Mouse (Mus musculus): ENCODE measurements around the gene Dmwd.

The Dmwd gene

DNA sequence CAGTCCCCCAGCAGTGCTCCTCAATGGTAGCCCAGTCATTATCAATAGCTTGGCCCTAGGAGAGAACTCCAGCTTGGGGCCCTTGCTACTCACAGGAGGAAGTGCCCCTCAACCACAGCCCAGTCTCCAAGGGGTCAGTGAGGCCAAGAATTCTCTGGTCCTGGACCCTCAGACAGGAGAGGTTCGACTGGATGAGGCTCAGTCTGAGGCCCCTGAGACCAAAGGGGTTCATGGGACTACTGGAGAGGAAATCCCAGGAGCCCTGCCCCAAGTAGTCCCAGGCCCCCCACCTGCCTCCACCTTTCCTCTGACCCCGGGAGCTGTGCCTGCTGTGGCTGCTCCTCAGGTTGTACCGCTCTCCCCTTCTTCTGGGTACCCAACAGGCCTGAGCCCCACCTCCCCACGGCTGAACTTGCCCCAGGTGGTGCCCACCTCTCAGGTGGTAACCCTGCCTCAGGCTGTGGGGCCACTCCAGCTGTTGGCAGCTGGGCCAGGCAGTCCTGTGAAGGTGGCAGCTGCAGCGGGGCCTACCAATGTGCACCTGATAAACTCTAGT, 20.5 kb downstream of the Dmwd start:
- no peak for DNase-seq

DNA sequence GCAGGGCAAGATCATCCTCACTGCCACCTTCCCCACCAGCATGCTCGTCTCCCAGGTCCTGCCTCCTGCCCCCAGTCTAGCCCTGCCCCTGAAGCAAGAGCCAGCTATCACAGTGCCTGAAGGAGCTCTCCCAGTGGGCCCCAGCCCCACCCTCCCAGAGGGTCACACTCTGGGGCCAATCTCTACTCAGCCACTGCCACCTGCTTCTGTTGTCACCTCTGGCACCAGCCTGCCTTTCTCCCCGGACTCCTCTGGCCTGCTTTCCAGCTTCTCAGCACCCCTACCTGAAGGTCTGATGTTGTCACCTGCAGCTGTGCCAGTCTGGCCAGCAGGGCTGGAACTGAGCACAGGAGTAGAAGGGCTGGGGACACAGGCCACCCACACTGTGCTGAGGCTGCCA, 21.2 kb downstream of the Dmwd start:
- no peak for DNase-seq

DNA sequence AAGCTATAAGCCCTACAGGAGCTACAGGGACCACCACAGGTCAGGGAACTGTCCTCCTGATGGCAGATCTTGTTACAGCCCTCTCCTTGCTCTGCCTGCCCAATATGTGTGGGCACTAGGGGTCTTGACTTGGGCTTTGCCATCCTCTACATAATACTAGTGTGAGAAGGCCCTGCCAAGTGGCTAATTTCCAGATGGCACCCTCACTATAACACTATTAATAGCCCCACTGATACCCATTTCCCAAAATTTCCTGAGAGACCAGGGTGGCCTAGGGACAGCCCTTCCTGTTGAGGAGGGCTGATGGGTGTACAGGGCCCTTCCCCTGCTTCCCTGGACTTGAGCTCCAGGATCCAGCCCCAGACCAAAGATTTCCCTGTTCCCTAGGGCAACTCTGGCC, 21.8 kb downstream of the Dmwd start:
- no peak for DNase-seq

DNA sequence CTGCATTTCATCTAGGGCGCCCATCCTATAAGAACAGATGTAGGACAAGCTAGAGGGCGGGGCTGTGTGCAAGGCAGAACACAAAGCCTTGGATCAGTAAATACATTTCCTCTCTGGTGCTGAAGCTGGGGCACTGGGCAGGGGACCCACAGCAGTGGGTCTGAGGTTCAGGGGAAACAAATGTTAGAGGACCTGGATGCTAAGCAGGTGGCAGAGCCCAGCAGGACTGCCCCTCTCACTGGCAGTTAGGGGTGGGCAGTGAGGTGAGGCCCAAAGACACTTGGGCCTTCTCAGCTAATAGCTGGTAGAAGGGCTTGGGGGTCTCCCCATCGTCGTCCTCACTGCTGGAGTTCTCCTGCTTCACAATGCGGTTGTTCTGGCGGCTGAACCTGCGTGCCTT, 22.8 kb downstream of the Dmwd start:
- no peak for DNase-seq

DNA sequence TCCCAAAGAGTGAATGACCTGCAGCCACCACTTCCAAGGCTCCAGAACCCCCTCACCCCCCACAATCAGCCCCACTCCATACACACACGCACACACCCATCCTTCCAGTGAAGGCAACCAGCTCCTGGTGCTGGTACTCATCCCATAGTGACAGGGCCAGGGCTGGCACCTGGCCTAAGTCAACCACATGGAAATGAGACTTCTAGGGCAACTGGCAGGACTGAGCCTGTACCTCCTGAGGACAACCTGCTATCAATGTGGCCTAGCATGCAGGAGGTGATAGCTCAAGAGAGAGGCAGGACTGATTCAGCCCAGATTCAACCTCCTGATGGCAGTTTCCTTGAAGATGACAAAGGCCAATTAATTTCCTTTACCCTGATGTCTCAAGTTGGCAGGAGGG, 24.3 kb downstream of the Dmwd start:
- no peak for DNase-seq

DNA sequence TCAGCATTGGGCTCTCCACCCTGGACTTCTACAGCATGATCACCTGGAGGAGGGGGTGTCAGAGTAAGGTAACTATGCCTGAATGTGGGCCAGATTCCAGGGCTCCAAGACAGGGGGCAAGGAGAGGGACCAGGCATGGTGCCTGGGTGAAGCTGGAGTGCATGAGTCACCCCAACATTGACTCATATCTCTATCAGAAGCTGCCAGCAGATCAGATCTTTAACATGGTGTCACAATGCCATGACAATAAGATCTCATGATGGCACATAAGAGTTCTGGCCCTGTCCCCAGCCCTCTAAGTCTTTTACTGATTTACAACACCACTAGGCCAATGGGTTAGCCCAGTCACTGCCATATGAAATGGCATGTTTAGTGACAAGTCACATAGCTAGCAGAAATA, 27.7 kb downstream of the Dmwd start:
- no peak for DNase-seq

DNA sequence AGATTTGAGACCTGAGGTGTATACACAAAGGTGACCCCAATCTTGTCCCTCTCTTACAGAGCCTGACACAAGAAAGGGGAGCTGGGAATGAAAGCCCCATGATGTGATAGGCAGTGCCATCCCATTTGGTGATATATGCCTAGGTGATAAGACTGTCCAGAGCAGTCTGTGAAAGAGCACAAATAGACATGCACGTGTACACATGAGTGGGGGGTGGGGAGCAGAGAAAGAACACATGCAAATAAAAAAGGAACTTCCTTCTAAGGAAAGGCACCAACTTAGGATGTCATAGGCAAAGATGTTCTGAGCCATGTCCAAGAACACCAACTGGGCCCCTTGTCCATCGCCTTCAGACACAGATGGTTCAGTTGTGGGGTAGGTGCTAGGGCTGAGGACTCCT, 28.5 kb downstream of the Dmwd start:
- no peak for DNase-seq

DNA sequence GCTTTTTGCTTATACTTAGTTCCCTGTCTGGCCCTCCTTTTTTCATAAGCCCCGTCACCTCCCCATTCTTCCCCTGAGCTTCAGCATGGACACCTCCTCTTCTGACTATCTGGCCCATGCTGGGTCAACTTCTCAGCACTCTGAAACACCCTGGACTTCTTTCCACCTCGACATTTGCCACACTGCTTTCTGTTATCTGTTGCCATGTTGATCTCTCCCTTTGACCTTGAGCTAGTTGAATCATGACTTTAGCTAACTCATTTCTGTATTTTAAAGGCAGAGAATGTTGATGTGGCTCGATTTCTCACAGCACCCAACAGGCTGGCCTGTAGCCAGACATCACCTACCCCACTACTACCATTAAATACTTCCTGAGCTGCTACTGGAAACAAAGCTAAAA, 31.4 kb downstream of the Dmwd start:
- no peak for DNase-seq

DNA sequence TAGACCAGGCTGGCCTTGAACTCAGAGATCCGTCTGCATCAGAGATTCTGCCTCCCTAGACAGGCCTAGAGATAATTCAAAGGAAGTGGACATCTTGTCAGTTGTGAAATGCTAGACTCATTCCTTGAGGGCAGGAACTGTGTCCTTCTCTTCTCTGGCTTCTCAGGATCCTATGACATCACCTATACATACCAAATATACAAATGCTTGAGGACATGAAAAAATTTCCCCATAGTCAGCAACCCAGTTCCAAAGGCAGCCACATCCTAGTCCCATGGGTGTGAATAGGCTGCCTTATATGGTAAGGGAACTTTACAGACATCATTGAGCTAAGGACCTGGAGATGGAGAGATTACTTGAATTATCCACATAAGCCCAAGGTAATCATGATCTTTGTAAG, 33.5 kb downstream of the Dmwd start:
- DNase-seq: no peak

DNA sequence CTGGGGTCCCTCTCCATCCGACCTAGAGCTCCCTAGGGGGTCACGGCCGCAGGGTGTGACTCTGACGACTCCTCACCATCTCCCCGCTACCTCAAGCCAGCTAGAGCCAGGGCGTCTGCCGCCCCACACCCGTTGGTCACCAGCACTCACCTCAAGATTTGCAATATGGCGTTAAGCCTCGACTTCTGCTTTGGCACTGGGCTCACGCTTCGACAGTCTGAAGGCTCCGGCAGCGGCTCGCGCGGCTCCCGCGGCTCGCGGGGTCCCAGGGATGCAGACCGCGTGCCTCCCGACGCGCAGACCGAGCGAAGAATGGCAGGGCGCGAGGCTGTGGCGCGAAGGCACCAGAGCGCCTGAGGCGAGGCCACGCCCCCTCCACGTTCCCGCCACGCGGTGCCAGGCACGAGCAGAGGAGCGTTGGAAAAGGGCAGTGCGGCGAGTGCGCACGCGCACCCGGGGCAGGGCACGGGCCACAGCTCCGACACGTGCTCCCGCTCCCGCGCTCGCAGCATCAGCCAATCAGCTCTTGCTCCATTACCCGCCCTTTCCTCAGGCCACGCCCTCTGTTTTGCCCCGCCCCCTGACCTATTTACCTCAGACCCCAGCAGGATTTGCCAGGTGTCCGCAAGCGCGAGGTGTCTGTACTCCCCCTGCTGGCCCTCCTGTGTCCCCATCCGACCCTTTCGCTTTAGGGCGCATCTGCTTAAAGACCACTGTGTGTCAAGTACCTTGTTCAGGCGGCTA, 42.2 kb downstream of the Dmwd start, which contains the start of gene Gm4969:
Gene Gm4969 (minus strand): TSS at position 341 of the 744 bp plus-strand sequence.
- DNase-seq: peak; percentile 86

DNA sequence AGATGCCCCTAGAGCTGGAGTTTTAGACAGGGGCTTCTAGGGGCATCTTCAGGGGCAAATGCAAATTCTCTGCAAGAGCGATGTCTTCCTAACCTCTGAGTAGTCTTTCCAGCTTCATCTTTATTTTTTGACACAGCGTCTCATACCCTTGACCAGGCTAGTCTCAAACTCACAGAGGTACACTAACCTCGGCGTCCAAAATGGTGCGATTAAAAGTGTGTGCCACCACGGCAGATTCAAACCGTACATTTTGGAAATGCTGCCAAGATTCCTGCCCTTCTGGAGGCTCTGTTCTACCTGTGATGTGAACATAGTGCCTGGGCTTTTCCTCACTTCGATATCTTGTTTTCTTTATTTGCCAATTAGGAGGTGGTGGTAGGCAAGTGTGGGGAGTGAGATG, 43.1 kb downstream of the Dmwd start:
- peak; percentile 72 for DNase-seq

DNA sequence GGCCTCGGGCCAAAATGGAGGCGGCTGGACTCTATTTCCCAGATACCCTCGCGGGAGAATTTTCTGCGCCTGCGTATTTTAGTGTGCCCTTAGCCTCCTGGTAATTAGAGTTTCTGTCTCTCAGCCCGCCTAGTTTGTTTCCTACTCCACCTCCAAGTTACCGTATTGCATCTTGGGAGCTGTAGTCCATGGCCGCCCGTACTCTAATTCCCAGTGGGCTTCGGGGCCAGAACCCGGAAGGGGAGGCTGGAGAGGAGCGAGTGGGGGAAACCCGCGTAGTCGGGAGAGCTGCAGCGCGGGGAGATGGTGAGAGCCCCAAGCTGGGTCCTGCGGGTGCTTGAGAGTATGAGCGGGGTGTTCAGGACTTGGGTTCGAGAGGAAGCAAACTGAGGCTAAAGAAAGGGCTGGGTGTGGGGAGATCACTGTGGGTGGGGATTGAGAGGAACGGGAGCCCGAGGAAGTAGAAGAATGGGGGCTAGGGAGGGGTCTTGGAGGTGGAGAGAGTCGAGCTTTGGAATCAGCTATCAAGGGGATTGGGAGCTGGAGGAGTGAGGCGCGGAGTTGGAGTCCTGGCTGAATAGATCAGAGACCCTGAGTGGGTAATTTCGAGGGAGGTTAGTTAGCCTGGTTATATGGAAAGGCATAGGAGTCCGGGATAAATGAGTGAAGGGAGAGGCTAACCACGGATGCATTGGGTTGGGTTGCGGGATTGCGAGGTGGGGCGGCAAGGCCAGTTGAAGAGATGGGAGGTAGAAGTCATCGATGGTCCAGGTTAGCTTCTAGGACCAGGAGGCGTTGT, 43.8 kb downstream of the Dmwd start, which contains the start of gene Fbxo46:
Gene Fbxo46 (plus strand): TSS at position 229 of the 799 bp plus-strand sequence.
- DNase-seq: peak; percentile 95

DNA sequence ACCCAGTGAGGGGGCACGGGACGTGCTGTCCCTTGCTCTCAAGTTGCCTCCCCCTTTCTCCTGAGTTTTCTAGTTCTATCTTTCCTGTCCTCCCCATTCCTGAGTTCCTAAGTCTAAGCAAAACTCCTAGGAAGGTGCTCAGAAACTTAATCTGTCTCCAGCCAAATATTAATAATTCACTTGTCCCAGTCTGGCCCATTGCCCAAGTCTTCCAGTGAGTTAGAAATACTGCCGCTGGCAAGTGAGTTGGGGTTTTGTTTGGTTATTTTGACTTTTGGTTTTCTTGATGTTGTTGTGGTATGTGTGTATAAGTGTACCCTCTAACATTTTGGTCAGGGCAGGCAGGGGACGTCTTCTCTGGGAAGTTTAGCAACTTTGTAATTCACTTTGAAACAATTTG, 45.7 kb downstream of the Dmwd start:
- DNase-seq: peak; percentile 26

DNA sequence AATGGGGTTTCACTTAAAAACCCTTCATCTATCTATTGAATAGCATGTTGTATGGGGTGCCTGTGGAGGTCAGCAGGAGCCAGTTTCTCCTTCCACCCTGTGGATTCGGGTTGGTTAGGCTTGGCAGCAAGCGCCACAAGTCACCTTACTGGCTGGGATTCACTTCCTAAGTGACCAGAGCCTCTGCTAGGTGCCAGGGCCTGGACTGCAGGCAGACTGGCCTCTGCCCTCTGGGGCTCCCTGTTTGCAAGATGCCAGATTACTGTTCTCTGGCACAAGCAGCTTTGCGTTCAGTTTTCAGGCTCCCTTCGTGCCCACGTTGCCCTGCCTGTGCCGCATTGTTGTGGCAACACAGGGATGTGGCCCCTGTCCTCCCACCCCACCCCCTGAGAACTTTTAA, 48.7 kb downstream of the Dmwd start:
- peak; percentile 23 for DNase-seq

DNA sequence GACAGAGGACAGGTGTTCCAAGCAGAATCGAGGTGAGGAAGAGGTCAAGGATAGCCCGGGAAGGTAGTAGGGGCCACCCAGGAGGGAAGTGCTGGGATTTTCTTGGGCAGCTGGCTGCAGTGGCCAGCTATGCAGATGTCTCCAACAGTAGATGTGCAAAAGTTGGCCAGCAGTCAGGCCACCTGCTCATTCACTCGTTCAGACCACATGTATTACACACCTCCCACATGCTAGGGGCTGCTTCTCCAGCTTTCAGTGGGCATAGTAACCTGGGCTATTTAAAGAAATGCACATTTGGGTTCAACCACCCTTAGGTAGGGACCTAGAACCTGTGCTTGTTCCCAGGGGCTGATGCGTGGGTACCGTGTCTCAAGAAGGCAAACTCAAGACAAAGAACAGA, 51.7 kb downstream of the Dmwd start:
- peak; percentile 25 for DNase-seq

DNA sequence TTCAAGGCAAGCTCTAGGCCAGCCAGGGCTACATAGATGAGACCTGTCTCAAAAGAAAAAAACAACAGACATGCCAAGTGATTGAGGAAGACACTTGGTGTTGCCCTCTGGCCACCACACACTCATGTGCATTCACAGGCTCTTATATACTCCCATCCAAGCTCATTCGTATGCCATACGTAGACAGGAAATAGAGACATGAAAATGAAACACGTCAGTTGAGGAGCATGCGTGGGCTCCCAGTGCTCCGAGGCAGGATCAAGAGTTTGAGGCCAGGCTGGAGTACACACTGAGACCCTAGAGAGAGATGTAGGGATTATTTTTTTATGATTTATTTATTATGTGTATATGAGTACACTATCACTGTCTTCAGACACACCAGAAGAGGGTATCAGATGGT, 53.4 kb downstream of the Dmwd start:
- no peak for DNase-seq

DNA sequence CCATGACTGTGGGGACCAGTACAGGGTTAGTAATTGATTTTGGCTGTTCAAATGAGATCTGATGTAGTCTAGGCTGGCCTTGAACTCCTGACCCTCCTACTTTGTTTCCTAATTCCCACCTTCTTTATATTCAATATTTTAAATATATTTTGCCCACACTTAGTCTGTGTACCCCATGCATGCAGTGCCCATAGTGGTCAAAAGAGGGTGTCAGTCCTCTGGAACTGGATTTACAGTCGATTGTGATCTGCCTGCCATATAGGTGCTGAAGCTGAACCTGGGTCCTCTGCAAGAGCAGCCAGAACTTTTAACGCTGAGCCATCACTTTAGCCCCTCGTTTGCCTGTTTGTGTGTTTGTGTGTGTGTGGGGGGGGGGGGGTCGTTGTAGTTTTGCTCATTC, 54.6 kb downstream of the Dmwd start:
- peak; percentile 45 for DNase-seq

DNA sequence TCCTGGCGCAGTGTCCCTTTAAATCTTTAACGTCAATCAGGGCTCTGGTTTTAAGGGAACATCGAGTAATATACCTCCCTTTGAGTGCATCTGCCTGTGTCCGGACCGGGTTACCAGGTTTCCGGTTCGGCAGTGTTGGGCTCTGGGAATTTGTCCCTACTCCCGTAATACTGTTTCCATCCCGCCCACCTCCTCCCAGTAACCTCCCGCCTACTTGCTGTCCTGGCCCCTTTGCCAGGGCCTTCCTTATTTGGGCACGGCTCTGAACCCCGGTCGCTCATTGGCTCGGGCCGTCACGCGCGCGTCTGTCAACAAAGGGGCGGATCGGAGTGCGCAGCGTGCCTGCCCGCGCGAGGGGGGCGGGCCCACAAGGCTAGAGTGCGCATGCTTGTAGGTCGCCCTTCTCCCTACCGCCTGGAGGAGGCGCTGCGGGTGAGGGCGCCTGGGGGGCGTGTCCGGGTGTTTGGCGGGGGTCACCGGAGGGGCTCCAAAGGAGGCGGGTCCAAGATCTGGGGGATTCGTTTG, 55.4 kb downstream of the Dmwd start:
- DNase-seq: peak; percentile 99
